Mouse (Mus musculus): ENCODE results near the gene Mrpl49. TPM values are rescaled to one million over a fixed set of nuclear protein-coding genes. Genes with fewer than 3 reads are reported as not detected.

Mrpl49 gene
- total and polyA plus RNA-seq, 3 experiments = 41.8 to 46.9 (median 46.6) TPM

- peaks cover 57% of the 10 kb centered on the region for H3K4me1 ChIP-seq (ENCODE audit: insufficient read depth, low read depth, low read length)
These were observed 4.2 kb upstream of the Mrpl49 start for GRCm38 (mm10) chr19:6061641-6062302.

GRCm38 (mm10) chr19:6061021-6061533, 3.5 kb upstream of the Mrpl49 start, which contains the start of gene Znhit2:
Gene Znhit2 (plus strand): TSS chr19:6061192.
- Histone ChIP-seq H3K4me3 (ENCODE audit: low read depth, low read length) (peak within 1 kb of the TSS; percentile 99), H3K27me3 (ENCODE audit: insufficient read depth, low read length) (no peaks in the 10 kb centered on the region), H3K9me3 (replicated peaks) (no peaks in the 10 kb centered on the region), H3K4me1 (ENCODE audit: insufficient read depth, low read depth, low read length) (peaks cover 57% of the 10 kb centered on the region), H3K36me3 (replicated peaks) (peaks cover 67% of the 10 kb centered on the region)
- peak; percentile 69 for ATAC-seq (ENCODE audit: extremely low read depth, insufficient number of reproducible peaks, low FRiP score, poor library complexity, severe bottlenecking)
- TF ChIP-seq POLR2AphosphoS5 (IDR thresholded peaks at IDR 0.05; ENCODE audit: insufficient replicate concordance, low read depth, low read length) (0 out of 2 replicates have a peak, but pooled peaks have one; percentile 20), TAL1 (conservative IDR thresholded peaks at IDR 0.05; ENCODE audit: low read depth, low read length) (no peak), GATA2 (IDR thresholded peaks at IDR 0.05; ENCODE audit: borderline replicate concordance, low read depth, low read length) (no peak), CTCF (IDR thresholded peaks at IDR 0.05; ENCODE audit: low read depth, low read length) (no peak)
- peak; percentile 81 for DNase-seq (ENCODE audit: low spot score)

More at GRCm38 (mm10) chr19:6061641-6062302, 4.2 kb upstream of the Mrpl49 start:
- no peak for TF ChIP-seq GATA2 (IDR thresholded peaks at IDR 0.05; ENCODE audit: borderline replicate concordance, low read depth, low read length)
- no peak for TF ChIP-seq CTCF (IDR thresholded peaks at IDR 0.05; ENCODE audit: low read depth, low read length)
- no peak for TF ChIP-seq TAL1 (conservative IDR thresholded peaks at IDR 0.05; ENCODE audit: low read depth, low read length)
- no peak for TF ChIP-seq GATA1 (IDR thresholded peaks at IDR 0.05; ENCODE audit: borderline replicate concordance, low read length)
- TF ChIP-seq POLR2AphosphoS5 (IDR thresholded peaks at IDR 0.05; ENCODE audit: insufficient replicate concordance, low read depth, low read length) = no peak
- DNase-seq (ENCODE audit: low spot score) (peak; percentile 70), ATAC-seq (ENCODE audit: extremely low read depth, insufficient number of reproducible peaks, low FRiP score, poor library complexity, severe bottlenecking) (peak; percentile 41; the same call in 1 of the 2 replicates)
- Histone ChIP-seq H3K27me3 (ENCODE audit: insufficient read depth, low read length) (no peaks in the 10 kb centered on the region), H3K4me3 (ENCODE audit: low read depth, low read length) (peak overlapping the region; percentile 99), H3K36me3 (replicated peaks) (peaks cover 64% of the 10 kb centered on the region), H3K9me3 (replicated peaks) (no peaks in the 10 kb centered on the region)

GRCm38 (mm10) chr19:6058966-6059365, 1.4 kb upstream of the Mrpl49 start:
- no peaks in the 10 kb centered on the region for H3K27me3 ChIP-seq (ENCODE audit: insufficient read depth, low read length)
- peak overlapping the region; percentile 97 for H3K4me3 ChIP-seq (ENCODE audit: low read depth, low read length)
- no peaks in the 10 kb centered on the region for H3K9me3 ChIP-seq (replicated peaks)
- H3K4me1 ChIP-seq (ENCODE audit: insufficient read depth, low read depth, low read length) = peaks cover 70% of the 10 kb centered on the region
- no peak for ATAC-seq (ENCODE audit: extremely low read depth, insufficient number of reproducible peaks, low FRiP score, poor library complexity, severe bottlenecking)
- H3K36me3 ChIP-seq (replicated peaks) = peaks cover 75% of the 10 kb centered on the region
- DNase-seq (ENCODE audit: low spot score) = no peak
- TF ChIP-seq GATA1 (IDR thresholded peaks at IDR 0.05; ENCODE audit: borderline replicate concordance, low read length) (no peak), POLR2AphosphoS5 (IDR thresholded peaks at IDR 0.05; ENCODE audit: insufficient replicate concordance, low read depth, low read length) (no peak), TAL1 (conservative IDR thresholded peaks at IDR 0.05; ENCODE audit: low read depth, low read length) (no peak), GATA2 (IDR thresholded peaks at IDR 0.05; ENCODE audit: borderline replicate concordance, low read depth, low read length) (no peak), CTCF (IDR thresholded peaks at IDR 0.05; ENCODE audit: low read depth, low read length) (no peak)

- no peak for ATAC-seq (ENCODE audit: extremely low read depth, insufficient number of reproducible peaks, low FRiP score, poor library complexity, severe bottlenecking)
These were observed 928 bp upstream of the Mrpl49 start for GRCm38 (mm10) chr19:6058513-6058912.

GRCm38 (mm10) chr19:6056696-6057095, 889 bp downstream of the Mrpl49 start:
- Histone ChIP-seq H3K9me3 (replicated peaks) (no peaks in the 10 kb centered on the region), H3K4me3 (ENCODE audit: low read depth, low read length) (peak overlapping the region; percentile 97), H3K4me1 (ENCODE audit: insufficient read depth, low read depth, low read length) (peaks cover 68% of the 10 kb centered on the region), H3K36me3 (replicated peaks) (peaks cover 75% of the 10 kb centered on the region), H3K27me3 (ENCODE audit: insufficient read depth, low read length) (no peaks in the 10 kb centered on the region)
- DNase-seq (ENCODE audit: low spot score) (no peak), ATAC-seq (ENCODE audit: extremely low read depth, insufficient number of reproducible peaks, low FRiP score, poor library complexity, severe bottlenecking) (no peak)
- TF ChIP-seq TAL1 (conservative IDR thresholded peaks at IDR 0.05; ENCODE audit: low read depth, low read length) (no peak), POLR2AphosphoS5 (IDR thresholded peaks at IDR 0.05; ENCODE audit: insufficient replicate concordance, low read depth, low read length) (no peak), CTCF (IDR thresholded peaks at IDR 0.05; ENCODE audit: low read depth, low read length) (no peak), GATA1 (IDR thresholded peaks at IDR 0.05; ENCODE audit: borderline replicate concordance, low read length) (no peak), GATA2 (IDR thresholded peaks at IDR 0.05; ENCODE audit: borderline replicate concordance, low read depth, low read length) (no peak)

More at GRCm38 (mm10) chr19:6058513-6058912, 928 bp upstream of the Mrpl49 start:
- DNase-seq (ENCODE audit: low spot score) = no peak
- TF ChIP-seq GATA1 (IDR thresholded peaks at IDR 0.05; ENCODE audit: borderline replicate concordance, low read length) (no peak), POLR2AphosphoS5 (IDR thresholded peaks at IDR 0.05; ENCODE audit: insufficient replicate concordance, low read depth, low read length) (no peak), GATA2 (IDR thresholded peaks at IDR 0.05; ENCODE audit: borderline replicate concordance, low read depth, low read length) (no peak), CTCF (IDR thresholded peaks at IDR 0.05; ENCODE audit: low read depth, low read length) (no peak), TAL1 (conservative IDR thresholded peaks at IDR 0.05; ENCODE audit: low read depth, low read length) (no peak)
- Histone ChIP-seq H3K27me3 (ENCODE audit: insufficient read depth, low read length) (no peaks in the 10 kb centered on the region), H3K36me3 (replicated peaks) (peaks cover 75% of the 10 kb centered on the region), H3K4me1 (ENCODE audit: insufficient read depth, low read depth, low read length) (peaks cover 70% of the 10 kb centered on the region), H3K4me3 (ENCODE audit: low read depth, low read length) (peak overlapping the region; percentile 97), H3K9me3 (replicated peaks) (no peaks in the 10 kb centered on the region)

GRCm38 (mm10) chr19:6054296-6054695, 3.3 kb downstream of the Mrpl49 start:
- peaks cover 75% of the 10 kb centered on the region for H3K4me1 ChIP-seq (ENCODE audit: insufficient read depth, low read depth, low read length)

More at GRCm38 (mm10) chr19:6054296-6054695, 3.3 kb downstream of the Mrpl49 start:
- no peaks in the 10 kb centered on the region for H3K27me3 ChIP-seq (ENCODE audit: insufficient read depth, low read length)
- DNase-seq (ENCODE audit: low spot score) (no peak), ATAC-seq (ENCODE audit: extremely low read depth, insufficient number of reproducible peaks, low FRiP score, poor library complexity, severe bottlenecking) (no peak)
- no peak for TF ChIP-seq CTCF (IDR thresholded peaks at IDR 0.05; ENCODE audit: low read depth, low read length)
- TF ChIP-seq GATA1 (IDR thresholded peaks at IDR 0.05; ENCODE audit: borderline replicate concordance, low read length) = no peak
- no peak for TF ChIP-seq POLR2AphosphoS5 (IDR thresholded peaks at IDR 0.05; ENCODE audit: insufficient replicate concordance, low read depth, low read length)
- no peak for TF ChIP-seq GATA2 (IDR thresholded peaks at IDR 0.05; ENCODE audit: borderline replicate concordance, low read depth, low read length)
- TF ChIP-seq TAL1 (conservative IDR thresholded peaks at IDR 0.05; ENCODE audit: low read depth, low read length) = no peak
- no peak overlapping the region for H3K4me3 ChIP-seq (ENCODE audit: low read depth, low read length)
- H3K36me3 ChIP-seq (replicated peaks) = peaks cover 86% of the 10 kb centered on the region
- no peaks in the 10 kb centered on the region for H3K9me3 ChIP-seq (replicated peaks)
